Mouse (Mus musculus) ES-Bruce4 (cell line): ENCODE results near the gene Cdkl3.

Source experiments
- CTCF ChIP-seq: IDR thresholded peaks from one replicate; pipeline ENCODE4 v1.8.1; 2011; ENCODE audit warnings: low read depth, low read length
- EP300 ChIP-seq: IDR thresholded peaks from 2 replicates; pipeline ENCODE4 v1.6.1; 2011; ENCODE audit warnings: low read depth, low read length; ENCODE audit not compliant: insufficient read depth
- POLR2A ChIP-seq: IDR thresholded peaks from one replicate; pipeline ENCODE4 v1.8.1; 2011; ENCODE audit warnings: low read length; ENCODE audit not compliant: insufficient read depth

- TF ChIP-seq CTCF (no peak), POLR2A (no peak), EP300 (no peak)
These were observed 39.2 kb downstream of the Cdkl3 start for GRCm38 (mm10) chr11:52043224-52043623.
